Mouse (Mus musculus) lung, postnatal 0 days (tissue): ENCODE data around the gene Olfr49. TPM values are rescaled to one million over a fixed set of nuclear protein-coding genes. Genes with fewer than 3 reads are reported as not detected.

Experiments
- ATAC-seq: fragments of 200-750 bp; cut with Nextera tagmentation; 2 replicates; pipeline ENCODE4 v1.8.0; 2017; ENCODE audit warnings: moderate library complexity
- DNase-seq: peaks from one replicate; pipeline ENCODE4 v3.0.0-alpha.2; 2016; ENCODE audit warnings: low spot score
- H3K27ac ChIP-seq: fragments of 300-500 bp; sonication (generic); 2 replicates; pipeline ENCODE4 v1.5.1; 2014; ENCODE audit warnings: antibody characterized with exemption, mild to moderate bottlenecking, low read length, mixed read lengths
- H3K27me3 ChIP-seq: fragments of 300-500 bp; sonication (generic); replicated peaks from 2 replicates; pipeline ENCODE4 v1.6.1; 2014; ENCODE audit warnings: low read length, mixed read lengths; ENCODE audit not compliant: insufficient read depth
- H3K36me3 ChIP-seq: fragments of 300-500 bp; sonication (generic); 2 replicates; pipeline ENCODE4 v1.6.1; 2014; ENCODE audit warnings: low read length, mixed read lengths; ENCODE audit not compliant: insufficient read depth
- H3K4me1 ChIP-seq: fragments of 300-500 bp; sonication (generic); 2 replicates; pipeline ENCODE4 v1.6.1; 2014; ENCODE audit warnings: antibody characterized with exemption, low read depth, low read length, mixed read lengths; ENCODE audit not compliant: insufficient read depth
- H3K4me2 ChIP-seq: fragments of 300-500 bp; sonication (generic); replicated peaks from 2 replicates; pipeline ENCODE4 v1.6.1; 2014; ENCODE audit warnings: low read depth, mild to moderate bottlenecking, low read length, moderate library complexity, mixed read lengths
- H3K4me3 ChIP-seq: fragments of 300-500 bp; sonication (generic); 2 replicates; pipeline ENCODE4 v1.5.1; 2014; ENCODE audit warnings: low read depth, low read length
- H3K9ac ChIP-seq: fragments of 300-500 bp; sonication (generic); replicated peaks from 2 replicates; pipeline ENCODE4 v1.6.1; 2014; ENCODE audit warnings: low read depth, mild to moderate bottlenecking
- H3K9me3 ChIP-seq: fragments of 300-500 bp; sonication (generic); 2 replicates; pipeline ENCODE4 v1.6.1; 2016; ENCODE audit warnings: low read length, mixed read lengths
- CTCF ChIP-seq: IDR thresholded peaks from 2 replicates; pipeline ENCODE4 v1.5.1; 2016; ENCODE audit warnings: antibody characterized with exemption, mild to moderate bottlenecking
- EP300 ChIP-seq: IDR thresholded peaks from 2 replicates; pipeline ENCODE4 v1.6.1; 2016; ENCODE audit warnings: antibody characterized with exemption, mild to moderate bottlenecking, control low read depth
- WGBS: fragments of 180-500 bp; shearing (Covaris S2); extraction: QIAGEN DNeasy Blood & Tissue Kit; methylation state at CpG from one replicate; pipeline ENCODE4 v1.1.7; 2014; 5-methylcytosine and 5-hydroxymethylcytosine counted together
- polyA plus RNA-seq: library from polyadenylated mRNA; unstranded; fragments of >200 nt; fragmentation: Nextera tagmentation; extraction: Ambion mirVana; gene quantifications from 2 replicates; pipeline ENCODE4 v1.2.1, GENCODE M21; 2015

Gene Olfr49
- polyA plus RNA-seq, 1 experiment from 2014 or later, result 0.04 TPM

GRCm38 (mm10) chr14:54234231-54235040 lies 50.3 kb downstream of the Olfr49 start:
- Histone ChIP-seq H3K36me3 (no peaks in the 10 kb centered on the region), H3K9me3 (no peaks in the 10 kb centered on the region), H3K4me2 (no peak overlapping the region), H3K27me3 (no peaks in the 10 kb centered on the region), H3K4me3 (no peak overlapping the region), H3K4me1 (peaks cover 6% of the 10 kb centered on the region; the same call in 1 of the 2 replicates), H3K9ac (no peak overlapping the region), H3K27ac (peak overlapping the region; percentile 71)
- 76% methylated on average over 20 of the region's 20 CpGs for WGBS
- TF ChIP-seq CTCF, result no peak
- TF ChIP-seq EP300, result no peak
- DNase-seq (no peak), ATAC-seq (no peak)

GRCm38 (mm10) chr14:54233559-54234143 lies 51.1 kb downstream of the Olfr49 start:
- TF ChIP-seq EP300, result no peak
- no peak for TF ChIP-seq CTCF
- no peak for DNase-seq
- Histone ChIP-seq H3K9ac (no peak overlapping the region), H3K4me1 (peaks cover 6% of the 10 kb centered on the region; the same call in 1 of the 2 replicates), H3K27ac (peak overlapping the region; percentile 71), H3K4me2 (0 out of 2 replicates have a peak overlapping the region, but pooled peaks have one; percentile 0), H3K27me3 (no peaks in the 10 kb centered on the region), H3K9me3 (no peaks in the 10 kb centered on the region), H3K36me3 (no peaks in the 10 kb centered on the region), H3K4me3 (no peak overlapping the region)
- 37% methylated on average over 16 of the region's 16 CpGs for WGBS
- no peak for ATAC-seq

DNA sequence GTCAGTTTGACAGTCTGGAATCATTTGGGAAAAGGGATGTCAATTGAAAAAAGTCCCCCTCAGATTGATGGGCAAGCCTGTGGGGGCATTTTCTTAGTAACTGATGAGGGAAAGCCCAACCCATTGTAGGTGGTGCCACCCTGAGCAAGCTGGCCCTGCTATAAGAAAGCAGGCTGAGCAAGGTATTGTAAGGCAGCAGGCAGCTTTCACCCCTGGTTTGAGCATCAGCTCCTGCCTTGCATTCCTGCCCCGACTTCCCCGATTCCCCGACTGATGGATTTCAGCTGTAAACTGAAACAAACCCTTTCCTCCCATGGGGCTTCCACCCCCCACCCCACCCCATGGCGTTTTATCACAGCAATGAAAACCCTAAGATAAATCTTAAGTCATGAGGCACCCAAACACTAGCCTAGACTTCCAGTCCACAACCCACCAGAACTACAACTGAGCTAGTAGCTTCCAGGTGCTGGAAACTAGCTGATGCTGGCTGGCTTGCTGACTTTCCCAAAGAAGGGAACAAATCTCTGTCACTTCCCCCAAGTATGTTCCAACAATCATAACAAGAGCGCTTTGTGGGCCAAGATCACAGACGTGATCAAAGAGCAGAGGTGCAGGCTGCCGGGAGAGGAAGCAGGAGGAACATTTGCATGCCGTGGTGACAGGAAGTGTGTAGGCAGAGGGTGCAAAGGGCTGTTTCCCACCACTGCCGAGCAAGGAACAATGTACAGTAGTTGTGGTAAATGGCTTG lies 51.8 kb downstream of the Olfr49 start:
- H3K36me3 ChIP-seq, result no peaks in the 10 kb centered on the region
- peaks cover 10% of the 10 kb centered on the region; the same call in 1 of the 2 replicates for H3K4me1 ChIP-seq
- no peak overlapping the region for H3K4me3 ChIP-seq
- DNase-seq, result peak; percentile 77
- H3K9ac ChIP-seq, result no peak overlapping the region
- no peaks in the 10 kb centered on the region for H3K9me3 ChIP-seq
- H3K27me3 ChIP-seq, result no peaks in the 10 kb centered on the region
- 5% methylated on average over 9 of the region's 9 CpGs for WGBS
- TF ChIP-seq CTCF (no peak), EP300 (peak; percentile 62)
- peak overlapping the region; percentile 71 for H3K27ac ChIP-seq
- H3K4me2 ChIP-seq, result peak overlapping the region; percentile 32
- ATAC-seq, result peak; percentile 58

- no peaks in the 10 kb centered on the region for H3K36me3 ChIP-seq
- no peak overlapping the region for H3K4me2 ChIP-seq
- H3K27me3 ChIP-seq, result no peaks in the 10 kb centered on the region
- TF ChIP-seq EP300, result peak; percentile 88
- TF ChIP-seq CTCF, result no peak
- ATAC-seq (peak; percentile 66), DNase-seq (peak; percentile 64)
- H3K4me1 ChIP-seq, result peaks cover 10% of the 10 kb centered on the region; the same call in 1 of the 2 replicates
- no peak overlapping the region for H3K4me3 ChIP-seq
- no peaks in the 10 kb centered on the region for H3K9me3 ChIP-seq
- 42% methylated on average over 9 of the region's 9 CpGs for WGBS
- H3K27ac ChIP-seq, result no peak overlapping the region
- H3K9ac ChIP-seq, result no peak overlapping the region
Observed at GRCm38 (mm10) chr14:54232143-54232542, 52.6 kb downstream of the Olfr49 start.

DNA sequence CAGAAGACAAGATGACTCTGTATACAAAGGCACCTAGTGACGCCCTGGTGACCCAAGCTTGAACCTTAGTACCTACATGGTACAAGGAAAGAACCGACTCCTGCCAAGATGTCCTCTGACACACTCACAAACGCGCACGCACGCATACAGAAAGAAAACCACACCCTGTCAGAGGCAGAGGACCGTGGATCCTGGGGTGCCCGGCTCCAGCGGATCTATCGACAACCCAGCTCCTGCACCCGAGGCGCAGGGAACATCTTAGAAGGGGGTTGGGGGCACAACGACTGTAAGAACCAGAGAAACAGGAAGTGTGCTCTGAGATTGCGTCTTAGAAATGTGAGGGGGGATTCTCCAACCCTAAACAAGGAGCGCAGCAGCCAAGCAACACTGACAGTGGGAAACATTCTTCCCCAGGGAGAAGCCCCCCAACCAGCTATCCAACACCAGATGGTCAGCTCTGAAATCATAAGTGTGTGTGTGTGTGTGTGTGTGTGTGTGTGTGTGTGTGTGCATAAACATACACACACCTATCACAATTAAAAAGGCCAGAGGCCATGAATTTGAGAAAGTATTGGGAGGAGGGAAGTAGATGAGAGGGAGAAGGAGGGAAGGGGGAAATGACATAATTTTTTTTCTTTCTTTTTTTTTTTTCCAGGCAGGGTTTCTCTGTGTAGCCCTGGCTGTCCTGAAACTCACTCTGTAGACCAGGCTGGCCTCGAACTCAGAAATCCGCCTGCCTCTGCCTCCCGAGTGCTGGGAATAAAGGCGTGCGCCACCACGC lies 53.4 kb downstream of the Olfr49 start:
- no peaks in the 10 kb centered on the region for H3K36me3 ChIP-seq
- H3K4me1 ChIP-seq, result peaks cover 10% of the 10 kb centered on the region
- H3K9ac ChIP-seq, result no peak overlapping the region
- no peak for ATAC-seq
- H3K9me3 ChIP-seq, result no peaks in the 10 kb centered on the region
- H3K27ac ChIP-seq, result no peak overlapping the region
- TF ChIP-seq CTCF (no peak), EP300 (no peak)
- no peak overlapping the region for H3K4me3 ChIP-seq
- 50% methylated on average over 21 of the region's 21 CpGs for WGBS
- no peak for DNase-seq
- no peak overlapping the region for H3K4me2 ChIP-seq
- no peaks in the 10 kb centered on the region for H3K27me3 ChIP-seq
